Mouse (Mus musculus): ENCODE results near the gene D630036H23Rik. TPM values are rescaled to one million over a fixed set of nuclear protein-coding genes. Genes with fewer than 3 reads are reported as not detected.
"Not testable (repeated sequence)": the region's sequence is repeated elsewhere in the genome, so short reads cannot be mapped to it uniquely, and the experiment has no call there.

D630036H23Rik gene
- total RNA-seq (2021): 1 to 10 TPM; 1.6 to 2.5 TPM

GRCm38 (mm10) chr12:36381441-36382340, at the start of gene D630036H23Rik, which contains the start of gene Ispd:
TSS of gene D630036H23Rik (minus strand) at chr12:36382181.
TSS of gene Ispd (plus strand) at chr12:36381450.
- peak; percentile 72 to 91 for DNase-seq (ENCODE audit: extremely low spot score in 1 of 2, low spot score in 2 of 2)

GRCm38 (mm10) chr12:36426163-36427045, 44.4 kb upstream of the D630036H23Rik start:
- intact Hi-C loops (cut with DNase I): no loop called here
- no peak for DNase-seq (ENCODE audit: extremely low spot score in 1 of 2, low spot score in 2 of 2)

More at GRCm38 (mm10) chr12:36381441-36382340, at the start of gene D630036H23Rik, which contains the start of gene Ispd:
- intact Hi-C loops (cut with DNase I): no loop called here

- intact Hi-C loops (cut with DNase I): no loop called here
- no peak for DNase-seq (ENCODE audit: extremely low spot score in 1 of 2, low spot score in 2 of 2)
Measured at GRCm38 (mm10) chr12:36425258-36425657, 43.3 kb upstream of the D630036H23Rik start.

- DNase-seq (ENCODE audit: extremely low spot score in 1 of 2, low spot score in 2 of 2): no peak
- intact Hi-C loops (cut with DNase I): loop anchor here (1.0 kb wide), 1 partner anchor 13 kb away; no protein-coding TSS in a partner anchor
Measured at GRCm38 (mm10) chr12:36423677-36424076, 41.7 kb upstream of the D630036H23Rik start.

- peak in 1 of 2 experiments; percentile 8 for DNase-seq (ENCODE audit: extremely low spot score in 1 of 2, low spot score in 2 of 2)
- intact Hi-C loops (cut with DNase I): no loop called here
Measured at GRCm38 (mm10) chr12:36395115-36395514, 13.1 kb upstream of the D630036H23Rik start.

- intact Hi-C loops (cut with DNase I): no loop called here
- no peak for DNase-seq (ENCODE audit: extremely low spot score in 1 of 2, low spot score in 2 of 2)
Measured at GRCm38 (mm10) chr12:36386991-36387390, 5.0 kb upstream of the D630036H23Rik start.

- no peak for DNase-seq (ENCODE audit: extremely low spot score in 1 of 2, low spot score in 2 of 2)
- intact Hi-C loops (cut with DNase I): no loop called here
Measured at GRCm38 (mm10) chr12:36385386-36385785, 3.4 kb upstream of the D630036H23Rik start.

GRCm38 (mm10) chr12:36380806-36381205, 1.2 kb downstream of the D630036H23Rik start:
- intact Hi-C loops (cut with DNase I): no loop called here
- no peak for DNase-seq (ENCODE audit: extremely low spot score in 1 of 2, low spot score in 2 of 2)

GRCm38 (mm10) chr12:36380254-36380653, 1.7 kb downstream of the D630036H23Rik start:
- intact Hi-C loops (cut with DNase I): no loop called here
- DNase-seq (ENCODE audit: extremely low spot score in 1 of 2, low spot score in 2 of 2): no peak

GRCm38 (mm10) chr12:36376391-36376790, 5.6 kb downstream of the D630036H23Rik start:
- intact Hi-C loops (cut with DNase I): not testable (repeated sequence)
- peak in 1 of 2 experiments; percentile 9 for DNase-seq (ENCODE audit: extremely low spot score in 1 of 2, low spot score in 2 of 2)

- no peak for DNase-seq (ENCODE audit: extremely low spot score in 1 of 2, low spot score in 2 of 2)
- intact Hi-C loops (cut with DNase I): no loop called here
Measured at GRCm38 (mm10) chr12:36373237-36373998, 8.6 kb downstream of the D630036H23Rik start.

GRCm38 (mm10) chr12:36364013-36364412, 18.0 kb downstream of the D630036H23Rik start:
- intact Hi-C loops (cut with DNase I): no loop called here
- no peak for DNase-seq (ENCODE audit: extremely low spot score in 1 of 2, low spot score in 2 of 2)

GRCm38 (mm10) chr12:36360693-36361092, 21.3 kb downstream of the D630036H23Rik start:
- DNase-seq (ENCODE audit: extremely low spot score in 1 of 2, low spot score in 2 of 2): no peak
- intact Hi-C loops (cut with DNase I): no loop called here

GRCm38 (mm10) chr12:36360064-36360463, 21.9 kb downstream of the D630036H23Rik start:
- DNase-seq (ENCODE audit: extremely low spot score in 1 of 2, low spot score in 2 of 2): no peak
- intact Hi-C loops (cut with DNase I): no loop called here

- no peak for DNase-seq (ENCODE audit: extremely low spot score in 1 of 2, low spot score in 2 of 2)
- intact Hi-C loops (cut with DNase I): no loop called here
Measured at GRCm38 (mm10) chr12:36344131-36344530, 37.9 kb downstream of the D630036H23Rik start.

- intact Hi-C loops (cut with DNase I): no loop called here
- peak in 1 of 2 experiments; percentile 29 for DNase-seq (ENCODE audit: extremely low spot score in 1 of 2, low spot score in 2 of 2)
Measured at GRCm38 (mm10) chr12:36333837-36334281, 48.1 kb downstream of the D630036H23Rik start.

- DNase-seq (ENCODE audit: extremely low spot score in 1 of 2, low spot score in 2 of 2): no peak
- intact Hi-C loops (cut with DNase I): no loop called here
Measured at GRCm38 (mm10) chr12:36332676-36333075, 49.3 kb downstream of the D630036H23Rik start.
